Mouse (Mus musculus) liver, embryonic 11.5 days (tissue): Measurements from ENCODE around the gene Slc27a4. TPM values are rescaled to one million over a fixed set of nuclear protein-coding genes. Genes with fewer than 3 reads are reported as not detected.

ENCODE experiments used
- ATAC-seq: fragments of 200-750 bp; cut with Nextera tagmentation; replicated peaks from 2 replicates; pipeline ENCODE4 v1.8.0; 2017; ENCODE audit warnings: moderate number of reproducible peaks, mild to moderate bottlenecking, moderate TSS enrichment, moderate library complexity; ENCODE audit not compliant: low FRiP score
- DNase-seq: peaks from one replicate; pipeline ENCODE4 v3.0.0-alpha.2; 2017; ENCODE audit warnings: low spot score
- H3K27ac ChIP-seq: fragments of 300-500 bp; sonication (generic); 2 replicates; pipeline ENCODE4 v1.5.1; 2014; ENCODE audit warnings: mild to moderate bottlenecking, low read depth, low read length, control low read depth
- H3K27me3 ChIP-seq: fragments of 300-500 bp; sonication (generic); replicated peaks from 2 replicates; pipeline ENCODE4 v1.6.1; 2014; ENCODE audit warnings: low read length, mixed read lengths; ENCODE audit not compliant: control insufficient read depth, insufficient read depth
- H3K36me3 ChIP-seq: fragments of 300-500 bp; sonication (generic); 2 replicates; pipeline ENCODE4 v1.6.1; 2014; ENCODE audit warnings: mild to moderate bottlenecking, low read length, moderate library complexity, mixed read lengths; ENCODE audit not compliant: control insufficient read depth, insufficient read depth
- H3K4me1 ChIP-seq: fragments of 300-500 bp; sonication (generic); replicated peaks from 2 replicates; pipeline ENCODE4 v1.6.1; 2014; ENCODE audit warnings: low read length, mixed read lengths; ENCODE audit not compliant: control insufficient read depth, insufficient read depth
- H3K4me2 ChIP-seq: fragments of 300-500 bp; sonication (generic); 2 replicates; pipeline ENCODE4 v1.6.1; 2014; ENCODE audit warnings: mild to moderate bottlenecking, control low read depth, moderate library complexity
- H3K4me3 ChIP-seq: fragments of 300-500 bp; sonication (generic); 2 replicates; pipeline ENCODE4 v1.5.1; 2014; ENCODE audit warnings: low read depth, low read length, control low read depth
- H3K9ac ChIP-seq: fragments of 300-500 bp; sonication (generic); 2 replicates; pipeline ENCODE4 v1.6.1; 2014; ENCODE audit warnings: low read depth, low read length, control low read depth
- H3K9me3 ChIP-seq: fragments of 300-500 bp; sonication (generic); 2 replicates; pipeline ENCODE4 v1.6.1; 2016; ENCODE audit warnings: low read length, inconsistent platforms, mixed read lengths; ENCODE audit not compliant: control insufficient read depth
- WGBS: fragments of 180-500 bp; shearing (Covaris S2); extraction: QIAGEN DNeasy Blood & Tissue Kit; methylation state at CpG from one replicate; pipeline ENCODE4 v1.1.7; 2014; 5-methylcytosine and 5-hydroxymethylcytosine counted together
- microRNA-seq: library from miRNA; unstranded; fragments of <30 nt; microRNA quantifications from one replicate; pipeline ENCODE4, GENCODE M21; 2017; ENCODE audit warnings: borderline number of aligned reads
- polyA plus RNA-seq: library from polyadenylated mRNA; unstranded; fragments of >200 nt; fragmentation: Nextera tagmentation; extraction: Ambion mirVana; gene quantifications from 2 replicates; pipeline ENCODE4 v1.2.1, GENCODE M21; 2014

Gene Slc27a4
- polyA plus RNA-seq, 1 experiment from 2014 or later, result 5.2 TPM

DNA sequence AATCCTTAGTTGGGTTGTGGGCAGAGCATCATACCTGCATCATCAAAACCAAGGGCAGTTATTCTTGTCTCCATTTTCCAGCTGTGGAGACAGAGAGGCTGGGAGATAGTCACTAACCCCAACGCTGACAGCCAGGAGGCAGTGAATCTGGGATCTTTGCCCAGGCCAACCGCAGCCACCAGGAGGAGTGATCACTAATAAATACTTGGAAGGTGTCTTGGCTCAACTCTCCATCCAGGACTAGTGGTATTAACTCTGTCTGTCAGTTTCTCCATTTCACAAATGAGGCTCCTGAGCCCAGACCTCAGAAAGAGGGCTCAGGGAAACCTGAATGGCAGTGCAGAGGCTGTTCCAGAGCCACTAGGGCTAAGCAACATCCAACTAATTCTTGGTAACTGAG, 54.9 kb downstream of the Slc27a4 start:
- H3K4me1 ChIP-seq, result no peaks in the 10 kb centered on the region
- DNase-seq, result no peak
- H3K27ac ChIP-seq, result no peak overlapping the region
- no peaks in the 10 kb centered on the region for H3K36me3 ChIP-seq
- H3K4me2 ChIP-seq, result no peak overlapping the region
- H3K27me3 ChIP-seq, result no peaks in the 10 kb centered on the region; the same call in 1 of the 2 replicates
- ATAC-seq, result no peak
- no peak overlapping the region for H3K9ac ChIP-seq
- no peaks in the 10 kb centered on the region for H3K9me3 ChIP-seq
- H3K4me3 ChIP-seq, result no peak overlapping the region
- 38% methylated on average over 2 of the region's 2 CpGs for WGBS

DNA sequence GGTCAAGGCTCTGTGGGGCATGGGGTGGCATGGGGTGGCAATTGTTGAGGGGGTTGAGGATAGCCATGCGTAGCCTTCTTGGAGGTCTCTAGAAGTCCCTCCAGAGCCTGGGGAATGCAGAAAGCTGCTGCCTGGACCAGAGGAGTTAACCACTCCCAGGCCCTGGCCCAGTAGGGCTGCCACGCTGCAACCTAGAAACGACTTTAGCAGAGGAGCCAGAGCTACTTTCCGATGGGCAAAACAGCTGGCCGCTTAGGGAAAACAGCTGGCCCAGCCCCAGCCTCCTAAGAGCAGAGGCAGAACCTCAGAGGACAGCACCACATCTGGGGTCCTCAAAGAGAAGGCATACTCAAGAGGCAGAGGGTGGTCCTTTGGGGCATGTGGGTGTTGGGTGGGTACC, 55.5 kb downstream of the Slc27a4 start:
- Histone ChIP-seq H3K9me3 (no peaks in the 10 kb centered on the region), H3K4me3 (no peak overlapping the region), H3K27me3 (no peaks in the 10 kb centered on the region; the same call in 1 of the 2 replicates), H3K4me2 (no peak overlapping the region), H3K4me1 (no peaks in the 10 kb centered on the region), H3K36me3 (no peaks in the 10 kb centered on the region), H3K9ac (no peak overlapping the region), H3K27ac (no peak overlapping the region)
- DNase-seq, result no peak
- ATAC-seq, result no peak
- 71% methylated on average over 5 of the region's 5 CpGs for WGBS

DNA sequence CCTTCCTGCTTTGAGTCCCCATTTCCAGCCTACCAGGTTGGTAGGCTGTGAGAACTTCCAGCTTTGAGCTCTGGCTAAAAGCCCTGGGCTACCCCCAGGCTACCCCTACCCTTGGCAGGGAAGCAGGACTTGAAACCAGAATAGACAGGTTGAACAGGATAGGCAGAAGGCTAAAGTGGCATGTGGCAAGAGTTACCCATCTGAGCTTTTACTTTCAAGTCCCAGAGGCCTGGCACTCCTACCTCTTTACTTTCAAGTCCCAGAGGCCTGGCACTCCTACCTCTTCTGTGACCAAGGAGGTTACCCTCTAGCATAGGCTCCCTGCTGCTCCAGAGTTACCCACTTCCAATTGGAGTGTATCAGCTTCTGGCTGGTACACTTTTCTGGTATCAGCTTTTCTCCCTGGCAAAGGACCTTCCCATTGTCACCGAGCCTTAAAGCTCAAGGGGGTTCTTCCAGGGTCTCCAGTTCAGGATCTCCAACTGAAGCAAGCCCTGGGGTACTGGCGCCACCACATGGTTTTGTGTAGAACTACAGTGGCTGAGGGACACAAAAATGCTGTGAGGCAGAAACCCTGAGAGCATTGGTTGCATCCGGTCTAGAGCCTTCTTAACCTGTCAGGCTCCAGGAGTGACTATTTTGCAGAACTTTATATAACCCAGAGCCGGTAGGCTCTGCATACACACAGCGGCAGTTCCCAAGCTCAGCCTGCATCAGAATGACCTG, 56.5 kb downstream of the Slc27a4 start:
- no peaks in the 10 kb centered on the region for H3K36me3 ChIP-seq
- H3K27ac ChIP-seq, result no peak overlapping the region
- ATAC-seq, result no peak

GRCm38 (mm10) chr2:29865125-29865524, 62.7 kb downstream of the Slc27a4 start:
- Histone ChIP-seq H3K27ac (no peak overlapping the region), H3K4me2 (no peak overlapping the region), H3K4me1 (no peaks in the 10 kb centered on the region; the same call in none of the 2 replicates), H3K9ac (no peak overlapping the region), H3K36me3 (no peaks in the 10 kb centered on the region), H3K4me3 (no peak overlapping the region), H3K9me3 (no peaks in the 10 kb centered on the region), H3K27me3 (no peaks in the 10 kb centered on the region)
- DNase-seq (no peak), ATAC-seq (no peak)
- 67% methylated on average over 4 of the region's 4 CpGs for WGBS

More for the DNA sequence above, 56.5 kb downstream of the Slc27a4 start:
- Histone ChIP-seq H3K9ac (no peak overlapping the region), H3K4me2 (no peak overlapping the region), H3K27me3 (no peaks in the 10 kb centered on the region; the same call in 1 of the 2 replicates), H3K4me1 (no peaks in the 10 kb centered on the region), H3K9me3 (no peaks in the 10 kb centered on the region), H3K4me3 (no peak overlapping the region)
- WGBS, result 8% methylated on average over 5 of the region's 5 CpGs
- no peak for DNase-seq

Small RNAs within 50 kb of the gene (microRNA-seq; reads per million reads assigned to microRNA genes)
- gene Mir219a-2 (not detected), gene Mir219b (not detected)

Other genes with a start within 250 kb of the Slc27a4 start
- 15.2 and 16.5 TPM in 2 replicates for gene Rapgef1, start 182.9 kb upstream of the Slc27a4 start, polyA plus RNA-seq
- gene Gm13420, start 50.9 kb upstream of the Slc27a4 start, polyA plus RNA-seq, result 0.77 and 0.88 TPM in 2 replicates
- 1.1 TPM in 1 of 2 replicates, not detected in the other for gene Gm13547, start 43.3 kb upstream of the Slc27a4 start, polyA plus RNA-seq
- gene Coq4, start 15.1 kb upstream of the Slc27a4 start, polyA plus RNA-seq, result 36.1 and 38.8 TPM in 2 replicates
- gene Trub2, start 14.1 kb upstream of the Slc27a4 start, polyA plus RNA-seq, result 27.7 and 29.0 TPM in 2 replicates
- gene Urm1, start 17.4 kb downstream of the Slc27a4 start, polyA plus RNA-seq, result 21.1 TPM in 2 replicates
- gene Cercam, start 66.5 kb downstream of the Slc27a4 start, polyA plus RNA-seq, result 49.0 and 54.3 TPM in 2 replicates
- gene Odf2, start 86.6 kb downstream of the Slc27a4 start, polyA plus RNA-seq, result 81.7 and 83.4 TPM in 2 replicates
- 58.0 and 62.8 TPM in 2 replicates for gene Gle1, start 132.8 kb downstream of the Slc27a4 start, polyA plus RNA-seq
- 40.4 and 50.2 TPM in 2 replicates for gene Sptan1, start 162.9 kb downstream of the Slc27a4 start, polyA plus RNA-seq
- gene Wdr34, start 246.2 kb downstream of the Slc27a4 start, polyA plus RNA-seq, result 22.1 and 25.1 TPM in 2 replicates